Mouse (Mus musculus): ENCODE measurements around the gene Sufu. TPM values are rescaled to one million over a fixed set of nuclear protein-coding genes. Genes with fewer than 3 reads are reported as not detected.

The Sufu gene
- total and polyA plus RNA-seq, 2 experiments from 2014 or later: 17.2 to 21.4 TPM

DNA sequence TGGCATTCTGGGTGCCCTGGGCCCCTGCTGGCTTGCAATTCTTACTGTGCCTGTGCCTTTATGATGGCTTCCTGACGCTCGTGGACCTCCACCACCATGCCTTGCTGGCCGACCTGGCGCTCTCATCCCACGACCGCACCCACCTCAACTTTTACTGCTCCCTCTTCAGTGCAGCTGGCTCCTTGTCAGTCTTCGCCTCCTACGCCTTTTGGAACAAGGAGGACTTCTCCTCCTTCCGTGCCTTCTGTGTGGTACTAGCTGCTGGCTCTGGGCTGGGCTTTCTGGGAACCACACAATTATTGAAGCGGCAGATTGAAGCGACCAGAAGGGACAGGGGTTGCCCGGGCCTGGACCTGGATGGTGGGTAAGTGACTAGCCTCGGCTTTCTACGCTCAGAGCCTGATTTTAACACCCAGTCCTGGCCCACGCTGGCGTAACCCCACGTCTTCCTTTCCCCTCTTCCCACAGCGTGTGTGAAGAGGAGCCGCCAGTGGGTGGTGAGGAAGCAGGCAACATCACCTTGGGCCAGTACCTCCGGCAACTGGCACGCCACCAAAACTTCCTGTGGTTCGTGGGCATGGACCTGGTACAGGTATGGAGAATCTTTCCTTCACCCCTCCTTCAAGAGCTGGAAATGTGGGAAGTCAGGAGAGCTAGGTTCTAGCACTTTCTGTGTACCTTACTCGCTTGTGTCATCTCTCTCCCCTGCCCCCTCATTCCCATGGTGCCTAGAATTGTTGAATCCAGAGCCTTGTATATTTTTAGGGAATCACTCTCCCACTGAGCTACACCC lies 28.7 kb upstream of the Sufu start:
- ATAC-seq (no peak), DNase-seq (ENCODE audit: low spot score) (no peak)
- TF ChIP-seq CTCF (IDR thresholded peaks at IDR 0.05; ENCODE audit: low read depth): no peak
- no peaks in the 10 kb centered on the region for H3K4me1 ChIP-seq (ENCODE audit: insufficient read depth, low read length)
- H3K4me2 ChIP-seq (ENCODE audit: low read depth, low read length): no peak overlapping the region
- 89% methylated on average over 23 of the region's 23 CpGs for WGBS
- H3K36me3 ChIP-seq (ENCODE audit: insufficient read depth, low read length): no peaks in the 10 kb centered on the region
- no peak overlapping the region for H3K9ac ChIP-seq (replicated peaks; ENCODE audit: low read length)
- H3K9me3 ChIP-seq (ENCODE audit: low read length): no peaks in the 10 kb centered on the region
- no peaks in the 10 kb centered on the region for H3K27me3 ChIP-seq (ENCODE audit: insufficient read depth, low read length)
- H3K4me3 ChIP-seq (ENCODE audit: low read length): no peak overlapping the region
- H3K27ac ChIP-seq: no peak overlapping the region

DNA sequence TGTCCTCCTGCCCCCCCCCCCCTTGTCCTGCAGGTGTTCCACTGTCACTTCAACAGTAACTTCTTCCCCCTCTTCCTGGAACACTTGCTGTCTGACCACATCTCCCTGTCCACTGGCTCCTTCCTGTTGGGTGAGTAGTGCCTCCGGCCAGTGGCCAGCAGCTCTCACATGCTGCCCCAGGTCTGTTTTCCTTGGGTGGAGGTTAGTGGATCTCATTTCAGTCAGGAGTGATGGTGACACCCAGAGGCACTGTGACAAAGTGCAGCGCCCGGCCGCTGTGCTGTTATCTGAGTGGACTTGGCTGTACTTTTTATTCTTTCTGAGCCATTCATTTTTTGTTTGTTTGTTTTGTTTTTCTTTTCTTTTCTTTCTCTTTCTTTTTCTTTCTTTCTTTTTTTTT lies 27.5 kb upstream of the Sufu start:
- WGBS: 31% methylated on average over 4 of the region's 4 CpGs
- Histone ChIP-seq H3K4me1 (ENCODE audit: insufficient read depth, low read length) (no peaks in the 10 kb centered on the region), H3K4me3 (ENCODE audit: low read length) (no peak overlapping the region), H3K27ac (no peak overlapping the region), H3K27me3 (ENCODE audit: insufficient read depth, low read length) (no peaks in the 10 kb centered on the region), H3K9ac (replicated peaks; ENCODE audit: low read length) (no peak overlapping the region), H3K36me3 (ENCODE audit: insufficient read depth, low read length) (no peaks in the 10 kb centered on the region), H3K9me3 (ENCODE audit: low read length) (no peaks in the 10 kb centered on the region), H3K4me2 (ENCODE audit: low read depth, low read length) (no peak overlapping the region)
- peak; percentile 78 for DNase-seq (ENCODE audit: low spot score)
- peak; percentile 78; the same call in 1 of the 2 replicates for ATAC-seq
- TF ChIP-seq CTCF (IDR thresholded peaks at IDR 0.05; ENCODE audit: low read depth): peak; percentile 76

DNA sequence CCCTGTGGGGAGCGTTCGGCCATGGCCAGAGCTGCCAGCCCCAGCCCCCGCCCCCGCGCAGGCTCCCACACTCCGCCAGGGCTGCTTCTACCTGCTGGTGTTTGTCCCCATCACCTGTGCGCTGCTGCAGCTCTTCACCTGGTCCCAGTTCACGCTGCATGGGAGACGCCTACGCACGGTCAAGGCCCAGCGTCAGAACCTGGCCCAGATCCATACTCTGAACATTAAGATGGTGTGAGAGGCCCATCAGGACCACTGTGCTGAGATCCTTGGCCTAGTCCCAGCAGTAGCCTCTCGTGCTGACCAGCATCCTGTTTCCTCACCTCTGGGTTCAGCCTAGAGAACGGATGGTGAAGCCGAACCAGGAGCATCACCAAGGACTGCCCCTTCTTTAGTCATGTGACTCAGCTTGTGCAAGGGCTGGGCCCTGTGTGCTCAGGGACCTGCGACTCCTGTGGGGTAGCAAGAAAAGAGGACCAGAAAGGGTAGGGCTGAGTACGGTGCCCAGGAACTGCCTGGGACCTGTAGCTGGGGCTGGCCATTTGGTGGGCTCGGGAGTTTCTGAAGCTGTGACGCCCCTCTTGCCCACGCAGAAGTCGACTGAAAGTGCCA lies 22.1 kb upstream of the Sufu start:
- no peak for ATAC-seq
- Histone ChIP-seq H3K4me2 (ENCODE audit: low read depth, low read length) (no peak overlapping the region), H3K27ac (peak overlapping the region; percentile 58), H3K9ac (replicated peaks; ENCODE audit: low read length) (no peak overlapping the region; the same call in 1 of the 2 replicates), H3K9me3 (ENCODE audit: low read length) (no peaks in the 10 kb centered on the region), H3K27me3 (ENCODE audit: insufficient read depth, low read length) (no peaks in the 10 kb centered on the region), H3K4me1 (ENCODE audit: insufficient read depth, low read length) (no peaks in the 10 kb centered on the region), H3K4me3 (ENCODE audit: low read length) (no peak overlapping the region), H3K36me3 (ENCODE audit: insufficient read depth, low read length) (peaks cover 30% of the 10 kb centered on the region)
- 42% methylated on average over 21 of the region's 21 CpGs for WGBS
- TF ChIP-seq CTCF (IDR thresholded peaks at IDR 0.05; ENCODE audit: low read depth): no peak
- DNase-seq (ENCODE audit: low spot score): no peak

GRCm38 (mm10) chr19:46375489-46375888 lies 21.2 kb upstream of the Sufu start:
- H3K4me2 ChIP-seq (ENCODE audit: low read depth, low read length): no peak overlapping the region
- DNase-seq (ENCODE audit: low spot score): peak; percentile 71
- peak; percentile 55; the same call in 1 of the 2 replicates for ATAC-seq
- H3K27me3 ChIP-seq (ENCODE audit: insufficient read depth, low read length): no peaks in the 10 kb centered on the region
- 0 out of 2 replicates have a peak overlapping the region, but pooled peaks have one; percentile 58 for H3K27ac ChIP-seq
- no peak overlapping the region for H3K9ac ChIP-seq (replicated peaks; ENCODE audit: low read length)
- WGBS: 30% methylated on average over 5 of the region's 5 CpGs
- H3K9me3 ChIP-seq (ENCODE audit: low read length): no peaks in the 10 kb centered on the region
- TF ChIP-seq CTCF (IDR thresholded peaks at IDR 0.05; ENCODE audit: low read depth): no peak
- H3K36me3 ChIP-seq (ENCODE audit: insufficient read depth, low read length): peaks cover 39% of the 10 kb centered on the region
- H3K4me1 ChIP-seq (ENCODE audit: insufficient read depth, low read length): no peaks in the 10 kb centered on the region
- H3K4me3 ChIP-seq (ENCODE audit: low read length): no peak overlapping the region

- 64% methylated on average over 4 of the region's 4 CpGs for WGBS
- ATAC-seq: no peak
Measured at GRCm38 (mm10) chr19:46375891-46376290, 20.8 kb upstream of the Sufu start.

DNA sequence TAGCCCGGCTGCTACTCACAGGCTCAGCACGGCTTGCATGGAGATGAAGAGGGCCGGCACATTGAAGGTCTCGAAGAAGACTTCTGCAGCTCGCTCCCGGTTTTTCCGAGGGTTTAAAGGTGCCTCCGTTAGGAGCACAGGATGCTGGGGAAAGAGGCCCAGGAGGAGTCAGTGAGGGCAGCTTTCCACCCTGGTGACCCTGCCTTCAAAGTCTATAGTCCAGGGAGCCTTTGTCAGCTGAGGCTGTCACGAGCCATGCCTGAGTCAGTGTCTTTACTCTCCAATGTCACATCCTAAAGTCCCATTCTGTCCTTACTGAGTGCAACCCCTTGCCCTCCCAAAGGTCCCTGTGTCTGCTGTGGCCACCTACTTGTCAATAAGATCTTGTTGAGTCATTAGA lies 14.4 kb upstream of the Sufu start:
- no peak for DNase-seq (ENCODE audit: low spot score)
- ATAC-seq: no peak
- Histone ChIP-seq H3K9ac (replicated peaks; ENCODE audit: low read length) (no peak overlapping the region), H3K36me3 (ENCODE audit: insufficient read depth, low read length) (peaks cover 83% of the 10 kb centered on the region), H3K4me2 (ENCODE audit: low read depth, low read length) (no peak overlapping the region), H3K9me3 (ENCODE audit: low read length) (no peaks in the 10 kb centered on the region), H3K4me1 (ENCODE audit: insufficient read depth, low read length) (no peaks in the 10 kb centered on the region), H3K27ac (no peak overlapping the region), H3K27me3 (ENCODE audit: insufficient read depth, low read length) (no peaks in the 10 kb centered on the region), H3K4me3 (ENCODE audit: low read length) (no peak overlapping the region)
- WGBS: 90% methylated on average over 9 of the region's 9 CpGs
- no peak for TF ChIP-seq CTCF (IDR thresholded peaks at IDR 0.05; ENCODE audit: low read depth)

More at GRCm38 (mm10) chr19:46375891-46376290, 20.8 kb upstream of the Sufu start:
- Histone ChIP-seq H3K4me3 (ENCODE audit: low read length) (no peak overlapping the region), H3K9ac (replicated peaks; ENCODE audit: low read length) (no peak overlapping the region), H3K36me3 (ENCODE audit: insufficient read depth, low read length) (peaks cover 43% of the 10 kb centered on the region), H3K4me1 (ENCODE audit: insufficient read depth, low read length) (no peaks in the 10 kb centered on the region), H3K27ac (peak overlapping the region; percentile 36), H3K9me3 (ENCODE audit: low read length) (no peaks in the 10 kb centered on the region), H3K4me2 (ENCODE audit: low read depth, low read length) (no peak overlapping the region), H3K27me3 (ENCODE audit: insufficient read depth, low read length) (no peaks in the 10 kb centered on the region)
- no peak for TF ChIP-seq CTCF (IDR thresholded peaks at IDR 0.05; ENCODE audit: low read depth)
- DNase-seq (ENCODE audit: low spot score): no peak

DNA sequence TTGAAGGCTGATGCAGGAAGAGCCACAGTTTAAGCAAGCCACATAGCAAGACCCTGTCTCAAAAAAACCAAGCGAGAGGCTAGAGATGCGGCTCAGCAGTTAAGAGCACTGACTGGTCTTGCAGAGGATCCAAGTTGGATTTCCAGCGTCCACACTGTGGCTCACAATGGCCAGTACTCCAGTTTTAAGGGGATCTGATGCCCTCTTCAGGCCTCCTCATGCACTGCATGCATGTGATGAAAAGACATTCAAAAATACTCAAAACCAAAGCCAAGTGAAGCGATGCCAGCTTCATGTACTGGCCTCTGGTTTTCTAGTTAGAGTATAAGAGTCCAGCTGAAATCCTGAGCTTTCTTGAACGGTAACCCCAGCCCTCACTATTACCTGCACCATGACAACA lies 6.8 kb upstream of the Sufu start:
- ATAC-seq: no peak
- no peak overlapping the region for H3K4me3 ChIP-seq (ENCODE audit: low read length)
- no peaks in the 10 kb centered on the region for H3K27me3 ChIP-seq (ENCODE audit: insufficient read depth, low read length)
- peak; percentile 48 for TF ChIP-seq CTCF (IDR thresholded peaks at IDR 0.05; ENCODE audit: low read depth)
- H3K4me1 ChIP-seq (ENCODE audit: insufficient read depth, low read length): peaks cover 13% of the 10 kb centered on the region
- H3K27ac ChIP-seq: no peak overlapping the region
- H3K9me3 ChIP-seq (ENCODE audit: low read length): no peaks in the 10 kb centered on the region
- peaks cover 17% of the 10 kb centered on the region for H3K36me3 ChIP-seq (ENCODE audit: insufficient read depth, low read length)
- no peak for DNase-seq (ENCODE audit: low spot score)
- 82% methylated on average over 5 of the region's 5 CpGs for WGBS
- H3K9ac ChIP-seq (replicated peaks; ENCODE audit: low read length): no peak overlapping the region
- no peak overlapping the region for H3K4me2 ChIP-seq (ENCODE audit: low read depth, low read length)
